1 mouse cellular context compared by ENCODE assay signal in the genomic region with DNA sequence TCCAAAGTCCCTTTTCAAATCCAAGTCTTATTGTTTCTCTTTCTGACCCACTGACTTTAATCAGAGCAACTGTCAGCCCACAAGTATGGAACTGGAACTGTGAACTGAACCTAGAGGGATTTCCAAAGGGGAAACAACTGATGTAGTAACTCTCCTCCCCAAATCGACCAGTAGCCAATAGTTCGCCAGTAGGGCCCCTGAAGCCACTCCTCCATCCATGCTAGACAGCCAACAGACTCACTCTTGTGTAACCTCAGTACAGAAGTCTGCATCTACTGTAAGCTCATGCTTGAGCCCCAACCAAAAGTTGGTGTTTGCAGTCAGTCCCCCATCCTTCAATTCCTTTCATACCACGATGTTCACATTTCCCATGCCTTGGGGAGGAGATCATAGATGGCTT.
TF ChIP-seq lines count a peak whose summit lies in the region.

No protein-coding gene starts in this region.

TF ChIP-seq in CH12.LX, 34 proteins besides CTCF, POLR2A, EP300 and RAD21:
- no peak for TF ChIP-seq POLR2AphosphoS2 (IDR thresholded peaks at IDR 0.05; ENCODE audit: low read depth, low read length)
- TF ChIP-seq MAFK (IDR thresholded peaks at IDR 0.05; ENCODE audit: insufficient replicate concordance, low read length), result no peak
- TF ChIP-seq MAZ (IDR thresholded peaks at IDR 0.05; ENCODE audit: low read depth, low read length), result no peak
- TF ChIP-seq ZKSCAN1 (IDR thresholded peaks at IDR 0.05; ENCODE audit: borderline replicate concordance, low read depth, low read length), result no peak
- TF ChIP-seq CHD1 (IDR thresholded peaks at IDR 0.05; ENCODE audit: low read depth, low read length), result no peak
- no peak for TF ChIP-seq MXI1 (IDR thresholded peaks at IDR 0.05; ENCODE audit: low read depth, low read length)
- TF ChIP-seq TBP (conservative IDR thresholded peaks at IDR 0.05; ENCODE audit: low read depth, low read length), result no peak
TF ChIP-seq in CH12.LX: peak in this region for 0.
